Mouse (Mus musculus) ES-E14 (cell line): ENCODE results near the gene Ulk4. TPM values are rescaled to one million over a fixed set of nuclear protein-coding genes. Genes with fewer than 3 reads are reported as not detected.

ENCODE experiments used
- DNase-seq: peaks from one replicate; pipeline ENCODE4 v3.0.0-alpha.2; 2013; ENCODE audit warnings: low read depth, low spot score
- H3K27ac ChIP-seq: 2 replicates; pipeline ENCODE4 v1.5.1; 2012; ENCODE audit warnings: low read depth, mild to moderate bottlenecking, low read length, moderate library complexity, mixed read lengths; ENCODE audit not compliant: poor library complexity, insufficient read depth, severe bottlenecking
- H3K36me3 ChIP-seq: 2 replicates; pipeline ENCODE4 v1.6.1; 2012; ENCODE audit warnings: mild to moderate bottlenecking, low read length, moderate library complexity, mixed read lengths; ENCODE audit not compliant: control insufficient read depth, poor library complexity, insufficient read depth, severe bottlenecking
- H3K4me1 ChIP-seq, 2 experiments: fragments of 150-350 bp in 1 of 2; sonication (generic) in 1 of 2; 2 replicates each; pipeline ENCODE4 v1.6.1; 2012; ENCODE audit warnings: low read length in 2 of 2, mild to moderate bottlenecking in 1 of 2, mixed read lengths in 1 of 2; ENCODE audit not compliant: control insufficient read depth in 2 of 2, insufficient read depth in 2 of 2, poor library complexity in 1 of 2
- H3K4me3 ChIP-seq, 2 experiments: fragments of 150-350 bp in 1 of 2; sonication (generic) in 1 of 2; 2 replicates each; pipeline ENCODE4 v1.5.1; 2012; ENCODE audit warnings: low read length in 2 of 2, low read depth in 1 of 2, mild to moderate bottlenecking in 1 of 2, mixed read lengths in 1 of 2; ENCODE audit not compliant: insufficient read depth in 1 of 2, poor library complexity in 1 of 2, severe bottlenecking in 1 of 2
- H3K9ac ChIP-seq: 2 replicates; pipeline ENCODE4 v1.6.1; 2012; ENCODE audit warnings: low read depth, mild to moderate bottlenecking, low read length, mixed read lengths; ENCODE audit not compliant: poor library complexity, insufficient read depth, severe bottlenecking
- H3K9me3 ChIP-seq: fragments of 150-350 bp; sonication (generic); 2 replicates; pipeline ENCODE4 v1.6.1; 2012; ENCODE audit warnings: low read depth, mild to moderate bottlenecking, low read length; ENCODE audit not compliant: control insufficient read depth, insufficient read depth
- CHD2 ChIP-seq: IDR thresholded peaks from 2 replicates; pipeline ENCODE4 v1.6.1; 2014; ENCODE audit warnings: mild to moderate bottlenecking, low read depth, low read length, inconsistent platforms
- HCFC1 ChIP-seq: IDR thresholded peaks from 2 replicates; pipeline ENCODE4 v1.6.1; 2012; ENCODE audit warnings: low read length, inconsistent platforms, borderline replicate concordance; ENCODE audit not compliant: insufficient read depth
- MAFK ChIP-seq: IDR thresholded peaks from 2 replicates; pipeline ENCODE4 v1.6.1; 2014; ENCODE audit warnings: mild to moderate bottlenecking, low read depth, low read length, inconsistent platforms; ENCODE audit not compliant: insufficient read depth
- ZC3H11A ChIP-seq: IDR thresholded peaks from 2 replicates; pipeline ENCODE4 v1.6.1; 2012; ENCODE audit warnings: low read depth, mild to moderate bottlenecking, inconsistent platforms, low read length, borderline replicate concordance
- ZNF384 ChIP-seq: IDR thresholded peaks from 2 replicates; pipeline ENCODE4 v1.6.1; 2012; ENCODE audit warnings: low read depth, low read length, inconsistent platforms
- in situ Hi-C, 2 experiments: fragments of 600-800 bp; cut with MboI; formaldehyde crosslinking; loops; one replicate each; pipeline ENCODE4 v1.15.1; 2025; ENCODE audit warnings: low sequenced_read_pairs in 2 of 2, inconsistent platforms in 1 of 2; ENCODE audit not compliant: unreplicated experiment in 2 of 2
- total RNA-seq: library from RNA; depleted of rRNA; stranded (reverse); fragments of 300-350 nt; gene quantifications from 2 replicates; pipeline ENCODE4 v1.2.3, GENCODE M21; 2012

Gene Ulk4
- total RNA-seq, 1 experiment: 31.5 TPM

DNA sequence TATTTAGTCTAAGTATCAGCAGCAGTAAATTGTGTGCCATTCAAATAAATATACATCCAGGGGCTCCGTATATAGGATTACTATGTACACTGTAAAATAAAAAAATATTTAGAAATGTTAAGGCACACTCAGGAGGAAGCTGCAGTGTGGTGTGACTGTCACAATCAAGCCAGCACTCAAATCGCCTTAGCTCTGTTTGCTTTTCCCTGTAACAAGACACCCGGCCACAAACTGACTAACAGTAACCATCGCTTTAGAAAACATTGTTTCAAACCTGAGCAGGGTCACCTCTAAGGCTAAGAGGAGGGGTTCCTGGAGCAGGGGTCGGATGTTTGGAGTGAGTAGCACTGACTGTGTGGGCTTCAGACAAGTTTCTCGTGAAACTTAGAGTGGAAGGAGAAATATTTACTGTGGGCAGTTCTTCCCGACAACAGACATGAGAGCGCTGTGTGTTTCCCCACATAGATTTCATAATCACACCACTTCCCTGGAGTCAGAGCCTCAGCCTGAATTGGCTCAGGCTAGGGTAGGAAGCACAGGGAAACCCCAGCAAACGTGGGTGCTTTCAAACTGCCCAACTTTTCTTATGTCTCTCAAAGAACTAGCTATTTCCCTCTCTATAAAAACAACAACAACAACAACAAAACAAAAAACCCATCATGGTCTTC, 349.9 kb downstream of the Ulk4 start:
- no peak for TF ChIP-seq MAFK
- no peak for TF ChIP-seq ZNF384
- no peak for TF ChIP-seq ZC3H11A
- TF ChIP-seq HCFC1: no peak
- TF ChIP-seq CHD2: no peak
- Histone ChIP-seq H3K4me3 (no peak overlapping the region), H3K4me1 (peaks cover 1 to 8% of the 10 kb centered on the region in 2 experiments; a peak in 1 of 4 replicates), H3K36me3 (no peaks in the 10 kb centered on the region), H3K9ac (no peak overlapping the region), H3K9me3 (no peaks in the 10 kb centered on the region), H3K27ac (no peak overlapping the region)
- DNase-seq: no peak
- in situ Hi-C loops: no loop called here

- H3K9me3 ChIP-seq: no peaks in the 10 kb centered on the region
- no peak for DNase-seq
- H3K4me1 ChIP-seq: peaks cover 1 to 8% of the 10 kb centered on the region in 2 experiments; a peak in 1 of 4 replicates
- H3K9ac ChIP-seq: no peak overlapping the region
- no peak for TF ChIP-seq ZC3H11A
- TF ChIP-seq CHD2: no peak
- no peak for TF ChIP-seq MAFK
- TF ChIP-seq HCFC1: no peak
- TF ChIP-seq ZNF384: no peak
- H3K27ac ChIP-seq: no peak overlapping the region
- no peaks in the 10 kb centered on the region for H3K36me3 ChIP-seq
- in situ Hi-C loops: no loop called here
- no peak overlapping the region for H3K4me3 ChIP-seq
Observed at GRCm38 (mm10) chr9:120926126-120926525, 350.9 kb downstream of the Ulk4 start.

DNA sequence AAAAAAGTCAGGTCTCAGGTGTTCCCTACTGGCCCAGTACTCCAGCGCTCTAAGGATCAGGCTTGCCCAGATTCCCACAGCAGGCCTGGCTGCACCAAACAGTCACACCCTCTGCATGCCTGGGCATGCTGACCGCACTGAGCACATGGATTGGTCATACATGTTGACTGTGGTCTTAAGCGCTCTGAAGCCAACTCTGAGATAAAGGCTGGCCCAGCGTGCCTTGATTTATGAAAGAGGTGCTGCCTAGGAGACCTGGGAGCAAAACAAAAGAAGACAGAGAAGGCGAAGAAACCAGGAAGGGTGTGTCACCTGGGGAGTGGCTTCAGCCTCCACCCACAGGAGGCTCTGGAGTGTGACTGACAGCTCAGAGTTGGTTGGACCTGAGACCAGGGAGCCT, 357.9 kb downstream of the Ulk4 start:
- H3K9me3 ChIP-seq: no peaks in the 10 kb centered on the region
- no peak overlapping the region; a peak in 1 of 4 replicates for H3K4me3 ChIP-seq
- H3K9ac ChIP-seq: peak overlapping the region; percentile 45
- H3K27ac ChIP-seq: peak overlapping the region; percentile 73
- peaks cover 6 to 14% of the 10 kb centered on the region in 2 experiments; a peak in 3 of 4 replicates for H3K4me1 ChIP-seq
- TF ChIP-seq ZNF384 (no peak), CHD2 (no peak), HCFC1 (no peak), ZC3H11A (no peak), MAFK (no peak)
- peak; percentile 72 for DNase-seq
- in situ Hi-C loops: no loop called here
- H3K36me3 ChIP-seq: no peaks in the 10 kb centered on the region

DNA sequence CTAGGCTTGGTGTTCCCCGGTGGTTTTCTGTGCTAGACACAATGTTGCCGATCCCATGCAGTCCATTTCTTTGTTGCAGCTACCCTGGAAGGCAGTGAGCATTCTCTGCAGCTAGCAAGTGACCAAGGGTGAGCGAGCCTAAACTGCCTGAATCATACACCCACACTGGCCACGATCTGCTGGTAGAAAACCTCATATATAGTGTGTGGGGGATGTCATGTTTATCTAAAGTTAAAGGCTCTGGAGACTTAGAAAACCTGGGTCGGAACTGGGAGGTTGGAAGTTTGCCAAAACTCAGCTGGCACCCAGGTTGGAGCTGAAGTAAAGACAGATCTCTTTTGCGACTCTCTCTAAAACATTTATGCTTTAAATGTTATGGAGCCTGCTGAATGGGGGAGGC, 358.4 kb downstream of the Ulk4 start:
- DNase-seq: no peak
- H3K27ac ChIP-seq: peak overlapping the region; percentile 73
- H3K36me3 ChIP-seq: no peaks in the 10 kb centered on the region

More for the DNA sequence above, 358.4 kb downstream of the Ulk4 start:
- TF ChIP-seq MAFK (no peak), HCFC1 (no peak), CHD2 (no peak), ZC3H11A (no peak), ZNF384 (no peak)
- in situ Hi-C loops: no loop called here
- Histone ChIP-seq H3K9me3 (no peaks in the 10 kb centered on the region), H3K9ac (peak overlapping the region; percentile 45; the same call in 1 of the 2 replicates), H3K4me1 (peaks cover 6 to 15% of the 10 kb centered on the region in 2 experiments; a peak in 3 of 4 replicates), H3K4me3 (peak overlapping the region in 1 of 2 experiments; percentile 17; a peak in 1 of 4 replicates)
